Mouse (Mus musculus): ENCODE results near the gene Inpp4b.

The Inpp4b gene

DNA sequence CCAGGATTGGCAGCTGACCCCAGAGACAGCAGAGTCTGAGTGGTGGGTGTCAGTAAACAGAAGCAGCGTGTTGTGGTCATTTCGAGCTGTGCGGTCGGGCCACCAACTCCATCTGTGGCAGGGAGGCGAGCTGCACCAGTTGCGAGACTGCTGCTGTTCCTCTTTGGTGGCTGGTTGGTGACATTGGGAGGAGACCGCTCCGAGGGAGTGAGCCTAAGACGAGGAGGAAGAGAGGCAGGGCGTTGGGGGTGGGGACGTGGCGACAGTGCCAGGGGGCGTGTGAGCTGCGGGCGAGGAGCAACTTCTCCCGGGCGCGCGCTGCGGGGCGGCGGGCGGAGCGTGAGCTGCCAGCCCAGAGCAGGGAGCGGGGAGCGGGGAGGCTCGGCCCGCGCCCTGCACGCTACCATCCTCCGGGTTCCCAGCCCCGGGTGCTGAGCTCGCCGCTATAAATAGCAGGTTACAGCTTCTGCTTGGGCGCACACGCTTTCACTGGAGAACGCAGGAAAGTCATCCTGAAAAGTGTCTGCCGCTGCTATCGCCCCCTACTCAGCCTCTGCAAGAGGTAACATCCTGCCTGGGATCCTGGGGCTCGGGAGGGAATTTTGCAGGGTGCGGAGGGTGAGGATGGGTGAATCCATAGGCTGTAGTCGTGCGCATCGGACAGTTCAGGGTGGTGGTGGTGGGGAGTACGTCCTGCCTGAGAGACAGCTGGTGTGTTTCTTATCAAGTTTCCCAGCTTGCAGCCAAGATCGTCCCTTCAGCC lies at the start of gene Inpp4b:
Gene Inpp4b (plus strand): TSS at position 321 of the 763 bp plus-strand sequence.
- in situ Hi-C loops (cut with MboI; ENCODE audit: low pct_unique_long_range_greater_than_20kb in 1 of 2, low sequenced_read_pairs in 2 of 2, unreplicated experiment in 1 of 2) = no loop called here

GRCm38 (mm10) chr8:81335250-81335649 lies 7.1 kb upstream of the Inpp4b start:
- in situ Hi-C loops (cut with MboI; ENCODE audit: low pct_unique_long_range_greater_than_20kb in 1 of 2, low sequenced_read_pairs in 2 of 2, unreplicated experiment in 1 of 2) = no loop called here

- in situ Hi-C loops (cut with MboI; ENCODE audit: low pct_unique_long_range_greater_than_20kb in 1 of 2, low sequenced_read_pairs in 2 of 2, unreplicated experiment in 1 of 2) = no loop called here
Observed at GRCm38 (mm10) chr8:81341191-81341590, 1.2 kb upstream of the Inpp4b start.

- in situ Hi-C loops (cut with MboI; ENCODE audit: low pct_unique_long_range_greater_than_20kb in 1 of 2, low sequenced_read_pairs in 2 of 2, unreplicated experiment in 1 of 2) = no loop called here
Observed at GRCm38 (mm10) chr8:81341591-81342235, 643 bp upstream of the Inpp4b start.

DNA sequence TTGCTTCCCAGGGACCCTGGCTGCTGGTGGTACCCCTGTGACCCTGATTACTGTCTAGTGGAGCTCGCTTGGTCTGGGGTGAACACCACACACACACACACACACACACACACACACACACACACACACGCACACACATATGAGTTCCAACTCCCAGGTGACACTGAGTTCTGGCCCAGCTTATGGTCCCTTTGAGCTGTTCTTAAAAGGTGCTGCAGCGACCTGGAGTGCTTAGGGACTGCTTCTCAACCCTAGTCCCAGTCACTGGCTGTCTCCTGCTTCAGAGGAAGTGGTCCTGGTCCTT lies 595 bp downstream of the Inpp4b start:
- in situ Hi-C loops (cut with MboI; ENCODE audit: low pct_unique_long_range_greater_than_20kb in 1 of 2, low sequenced_read_pairs in 2 of 2, unreplicated experiment in 1 of 2) = no loop called here

- in situ Hi-C loops (cut with MboI; ENCODE audit: low pct_unique_long_range_greater_than_20kb in 1 of 2, low sequenced_read_pairs in 2 of 2, unreplicated experiment in 1 of 2) = no loop called here
Observed at GRCm38 (mm10) chr8:81345170-81345697, 2.9 kb downstream of the Inpp4b start.

DNA sequence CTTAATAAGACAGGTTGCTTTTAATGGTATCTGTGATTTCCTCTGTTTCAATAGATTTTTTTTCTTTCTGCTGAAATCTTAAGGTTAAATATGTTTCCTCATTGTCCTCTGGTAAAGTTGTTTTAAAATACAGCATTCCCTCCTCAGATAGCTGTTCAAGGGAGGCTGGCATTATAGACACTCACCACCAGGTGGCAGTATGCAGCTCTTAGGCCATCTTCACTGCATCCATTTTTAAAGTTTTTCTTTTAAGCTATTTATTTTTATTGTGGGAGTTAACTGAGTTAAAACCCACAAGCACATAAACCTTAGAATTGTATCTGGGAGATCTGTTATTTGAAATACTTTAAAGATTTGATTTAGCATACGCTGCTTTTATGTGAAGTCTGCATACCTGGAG lies 7.1 kb downstream of the Inpp4b start:
- in situ Hi-C loops (cut with MboI; ENCODE audit: low pct_unique_long_range_greater_than_20kb in 1 of 2, low sequenced_read_pairs in 2 of 2, unreplicated experiment in 1 of 2) = no loop called here

GRCm38 (mm10) chr8:81353460-81353859 lies 11.1 kb downstream of the Inpp4b start:
- in situ Hi-C loops (cut with MboI; ENCODE audit: low pct_unique_long_range_greater_than_20kb in 1 of 2, low sequenced_read_pairs in 2 of 2, unreplicated experiment in 1 of 2) = no loop called here

GRCm38 (mm10) chr8:81358108-81358507 lies 15.8 kb downstream of the Inpp4b start:
- in situ Hi-C loops (cut with MboI; ENCODE audit: low pct_unique_long_range_greater_than_20kb in 1 of 2, low sequenced_read_pairs in 2 of 2, unreplicated experiment in 1 of 2) = no loop called here

GRCm38 (mm10) chr8:81360518-81360917 lies 18.2 kb downstream of the Inpp4b start:
- in situ Hi-C loops (cut with MboI; ENCODE audit: low pct_unique_long_range_greater_than_20kb in 1 of 2, low sequenced_read_pairs in 2 of 2, unreplicated experiment in 1 of 2) = no loop called here

DNA sequence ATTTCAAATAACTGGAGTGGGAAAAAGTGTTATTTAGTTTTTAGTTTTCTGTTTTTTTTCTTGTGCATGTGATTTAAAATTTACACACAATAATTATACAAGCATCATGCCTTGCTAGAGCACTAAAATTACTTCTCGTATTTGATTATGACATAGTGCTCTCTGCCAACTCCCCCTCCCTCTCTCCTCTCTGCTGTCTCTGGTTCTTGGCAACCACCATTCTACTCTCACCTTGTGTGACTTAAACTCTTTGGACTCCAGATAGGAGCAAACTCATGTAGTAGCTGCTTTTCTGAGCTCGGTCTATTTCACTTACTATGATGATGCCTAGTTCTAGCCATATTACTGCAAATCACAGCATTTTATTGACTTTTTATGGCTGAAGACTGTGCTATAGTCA lies 18.8 kb downstream of the Inpp4b start:
- in situ Hi-C loops (cut with MboI; ENCODE audit: low pct_unique_long_range_greater_than_20kb in 1 of 2, low sequenced_read_pairs in 2 of 2, unreplicated experiment in 1 of 2) = no loop called here

DNA sequence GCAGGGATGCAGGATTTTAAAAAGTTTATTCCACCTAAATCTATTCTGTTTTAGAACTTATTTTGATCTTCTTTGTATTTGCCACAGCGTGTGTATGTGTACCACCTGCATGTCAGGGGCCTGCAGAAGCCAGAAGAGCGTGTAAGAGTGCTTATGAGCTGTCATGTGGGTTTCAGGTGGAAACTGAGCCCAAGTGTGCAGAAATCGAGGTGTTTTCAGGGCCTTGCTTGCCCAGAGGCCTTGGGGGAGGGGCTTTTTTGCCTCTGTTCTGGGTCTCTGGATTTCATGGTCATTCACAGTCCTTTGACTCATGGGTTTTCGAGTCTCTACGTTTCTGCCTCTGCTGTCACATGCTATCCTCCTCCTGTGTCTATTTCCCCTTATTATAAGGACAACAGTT lies 28.3 kb downstream of the Inpp4b start:
- in situ Hi-C loops (cut with MboI; ENCODE audit: low pct_unique_long_range_greater_than_20kb in 1 of 2, low sequenced_read_pairs in 2 of 2, unreplicated experiment in 1 of 2) = no loop called here

- in situ Hi-C loops (cut with MboI; ENCODE audit: low pct_unique_long_range_greater_than_20kb in 1 of 2, low sequenced_read_pairs in 2 of 2, unreplicated experiment in 1 of 2) = no loop called here
Observed at GRCm38 (mm10) chr8:81371844-81372243, 29.5 kb downstream of the Inpp4b start.

DNA sequence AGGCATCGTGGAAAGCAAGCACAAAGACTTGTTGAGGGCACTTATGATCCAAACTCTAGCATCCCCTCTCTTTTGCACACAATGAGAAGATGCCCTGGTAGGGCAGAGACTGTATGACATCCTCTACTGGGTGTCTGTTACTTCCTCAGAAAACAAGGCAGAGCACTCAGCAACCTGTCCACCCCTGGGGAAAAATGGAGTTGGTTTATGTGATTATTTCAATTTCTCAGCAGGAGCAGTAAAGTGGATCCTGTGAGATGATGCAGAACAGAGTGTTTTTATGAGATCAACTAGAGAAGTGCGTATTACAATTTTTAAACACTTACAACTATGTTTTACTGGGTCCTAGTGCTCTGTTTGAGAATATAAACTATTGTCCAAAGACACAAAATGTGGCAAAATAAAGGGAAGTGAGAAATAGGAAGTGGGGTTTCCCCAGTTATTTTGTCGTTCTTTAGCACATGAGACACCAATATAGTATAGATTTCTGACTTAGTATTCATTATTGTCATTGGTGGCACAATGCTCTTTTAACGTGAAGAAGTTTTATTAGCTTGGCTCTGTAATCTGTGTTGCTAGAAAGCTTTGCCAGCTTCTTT lies 32.6 kb downstream of the Inpp4b start:
- in situ Hi-C loops (cut with MboI; ENCODE audit: low pct_unique_long_range_greater_than_20kb in 1 of 2, low sequenced_read_pairs in 2 of 2, unreplicated experiment in 1 of 2) = no loop called here

DNA sequence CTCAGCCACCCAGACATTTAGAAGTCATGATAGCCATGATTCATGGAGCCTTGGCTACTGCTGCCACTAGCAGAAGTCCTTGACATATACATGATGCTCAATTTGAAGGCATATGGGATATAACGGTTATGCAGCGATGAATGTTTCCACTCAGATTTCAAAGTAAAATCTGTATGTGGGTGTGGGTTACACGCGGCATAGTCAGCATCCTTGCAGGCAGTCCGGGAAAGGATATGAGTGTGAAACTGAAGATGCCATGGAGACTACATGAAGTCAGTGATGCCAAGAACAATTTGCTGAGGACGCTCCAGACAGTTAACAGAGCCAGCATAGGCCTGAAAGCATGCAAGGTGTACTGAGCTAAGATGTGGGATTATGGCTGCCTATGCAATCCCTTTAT lies 46.6 kb downstream of the Inpp4b start:
- in situ Hi-C loops (cut with MboI; ENCODE audit: low pct_unique_long_range_greater_than_20kb in 1 of 2, low sequenced_read_pairs in 2 of 2, unreplicated experiment in 1 of 2) = no loop called here

GRCm38 (mm10) chr8:81399071-81399470 lies 56.7 kb downstream of the Inpp4b start:
- in situ Hi-C loops (cut with MboI; ENCODE audit: low pct_unique_long_range_greater_than_20kb in 1 of 2, low sequenced_read_pairs in 2 of 2, unreplicated experiment in 1 of 2) = no loop called here

DNA sequence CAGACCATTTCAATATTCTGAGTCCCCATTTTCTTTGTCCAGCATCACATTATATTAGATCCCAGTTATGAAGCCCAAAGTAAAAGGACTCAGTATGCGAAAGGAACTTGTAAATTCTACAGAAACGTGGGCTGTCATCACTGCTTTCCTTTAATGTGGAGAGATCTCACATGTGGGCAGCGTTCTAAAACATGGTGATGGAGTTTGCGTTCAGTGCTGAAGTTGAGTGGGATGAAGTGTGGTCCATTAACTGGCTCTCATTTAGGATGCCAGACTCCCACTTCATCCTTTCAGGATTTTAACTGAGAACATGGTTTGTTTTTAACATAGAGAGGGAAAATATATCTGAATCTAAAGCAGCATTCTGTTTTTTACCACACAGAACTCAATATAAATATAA lies 57.1 kb downstream of the Inpp4b start:
- in situ Hi-C loops (cut with MboI; ENCODE audit: low pct_unique_long_range_greater_than_20kb in 1 of 2, low sequenced_read_pairs in 2 of 2, unreplicated experiment in 1 of 2) = no loop called here

DNA sequence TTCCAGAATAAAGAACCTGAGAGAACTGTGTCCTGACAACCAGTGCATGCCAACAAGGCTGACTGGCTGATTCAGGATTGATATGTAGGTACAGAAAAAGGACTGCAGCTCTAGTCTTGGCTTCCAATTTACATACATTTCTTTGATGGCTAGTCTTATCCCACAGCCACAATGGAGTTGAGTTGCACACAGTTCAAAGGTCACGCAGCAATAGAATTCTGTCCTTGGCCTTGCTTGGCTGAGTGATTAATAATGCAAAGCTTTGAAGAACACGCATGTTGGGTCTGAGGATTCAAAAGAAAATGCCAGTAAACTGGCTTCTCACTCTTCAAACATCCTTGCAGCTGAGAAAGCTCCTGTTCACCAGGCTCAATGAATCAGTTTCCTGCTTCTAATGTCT lies 70.4 kb downstream of the Inpp4b start:
- in situ Hi-C loops (cut with MboI; ENCODE audit: low pct_unique_long_range_greater_than_20kb in 1 of 2, low sequenced_read_pairs in 2 of 2, unreplicated experiment in 1 of 2) = no loop called here

DNA sequence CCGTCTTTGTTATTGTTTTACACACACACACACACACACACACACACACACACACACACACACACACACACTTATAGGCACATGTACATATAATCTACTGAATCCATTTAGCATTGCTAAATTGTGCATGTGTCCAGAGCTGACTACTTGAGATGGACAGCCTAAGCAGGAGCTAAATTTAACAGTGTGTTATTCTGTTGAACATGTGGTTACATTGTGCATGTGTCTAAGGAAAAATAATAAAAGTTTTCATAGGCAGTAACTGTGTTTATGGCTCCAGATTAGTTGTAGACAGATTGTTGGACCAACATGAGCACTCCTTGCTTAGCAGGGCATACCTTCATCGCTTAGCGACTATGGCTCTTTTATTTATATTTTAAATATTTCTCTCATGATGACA lies 101.6 kb downstream of the Inpp4b start:
- in situ Hi-C loops (cut with MboI; ENCODE audit: low pct_unique_long_range_greater_than_20kb in 1 of 2, low sequenced_read_pairs in 2 of 2, unreplicated experiment in 1 of 2) = no loop called here

DNA sequence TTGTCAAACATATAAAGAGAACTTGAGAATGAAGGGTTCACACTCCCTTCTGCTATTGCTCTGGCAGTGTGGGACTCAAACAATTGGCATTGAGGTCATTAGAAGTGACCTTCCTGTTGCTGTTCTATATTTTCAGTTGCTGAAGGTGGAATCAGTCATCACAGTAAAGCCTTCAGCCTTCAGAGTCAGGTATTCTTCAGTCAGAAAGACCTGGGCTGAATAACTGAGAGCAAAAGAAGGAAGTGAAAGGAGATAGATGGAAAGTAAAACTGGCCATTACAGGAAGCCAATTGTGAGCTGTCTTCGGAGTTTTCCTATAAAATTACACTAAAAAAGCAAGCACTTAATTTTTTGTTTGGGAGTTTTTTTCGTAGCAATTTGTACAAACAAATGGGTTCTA lies 107.4 kb downstream of the Inpp4b start:
- in situ Hi-C loops (cut with MboI; ENCODE audit: low pct_unique_long_range_greater_than_20kb in 1 of 2, low sequenced_read_pairs in 2 of 2, unreplicated experiment in 1 of 2) = no loop called here
